Mouse (Mus musculus) megakaryocyte, embryonic 14.5 days (primary cell): ENCODE results near the gene Krtap24-1.

ENCODE experiments used
- FLI1 ChIP-seq: IDR thresholded peaks from 2 replicates; pipeline ENCODE4 v1.6.1; 2012; ENCODE audit warnings: low read length, inconsistent platforms, mixed read lengths
- GATA1 ChIP-seq: IDR thresholded peaks from 3 replicates; pipeline ENCODE4 v1.6.1; 2012; ENCODE audit warnings: mixed read lengths, low read length, inconsistent platforms, borderline replicate concordance

DNA sequence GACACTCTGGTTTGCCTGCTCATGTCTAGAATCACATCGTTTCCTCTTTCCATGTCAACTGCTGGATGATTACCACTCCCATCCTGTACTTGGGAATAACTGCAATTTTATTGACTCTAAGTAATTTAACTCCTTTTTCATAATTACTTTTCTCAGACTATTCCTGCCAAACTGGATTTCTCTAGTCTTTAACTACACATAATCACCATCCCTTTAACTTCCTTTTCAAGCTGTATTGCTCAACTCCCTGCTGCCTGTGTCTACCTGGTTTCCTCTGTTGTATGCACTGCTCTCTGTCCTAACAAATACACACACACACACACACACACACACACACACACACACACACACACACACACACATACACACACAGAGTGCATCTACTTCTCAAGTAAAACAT is 39.0 kb upstream of the Krtap24-1 start:
- TF ChIP-seq GATA1 (no peak), FLI1 (no peak)
